Mouse (Mus musculus): ENCODE measurements around the gene Gm28047. TPM values are rescaled to one million over a fixed set of nuclear protein-coding genes. Genes with fewer than 3 reads are reported as not detected.

The Gm28047 gene
- polyA plus RNA-seq, 1 experiment from 2014 or later, result not detected

DNA sequence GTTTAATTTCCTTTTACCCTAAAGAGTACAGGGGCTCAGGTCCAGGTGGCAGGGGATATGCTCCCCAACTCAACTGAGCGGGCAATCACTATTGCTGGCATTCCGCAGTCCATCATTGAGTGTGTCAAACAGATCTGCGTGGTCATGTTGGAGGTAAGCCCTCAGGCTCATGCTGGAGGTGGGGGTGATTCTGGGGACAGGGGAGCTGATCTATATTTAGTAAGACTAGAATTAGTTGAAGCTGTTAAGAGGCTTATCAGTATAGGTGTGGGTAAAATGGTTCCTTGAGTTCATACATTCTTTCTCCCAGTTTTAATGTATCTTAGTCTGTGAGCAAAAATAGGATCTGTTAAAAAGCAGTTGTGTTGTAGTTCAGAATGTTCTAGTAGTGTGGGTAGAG is 141.7 kb downstream of the Gm28047 start:
- H3K9ac ChIP-seq, result no peak overlapping the region
- ATAC-seq (ENCODE audit: insufficient read depth), result no peak
- DNase-seq, result no peak
- no peak for TF ChIP-seq CTCF (IDR thresholded peaks at IDR 0.05; ENCODE audit: low read depth)
- WGBS, result 84% methylated on average over 3 of the region's 3 CpGs
- H3K4me2 ChIP-seq, result no peak overlapping the region
- H3K4me1 ChIP-seq (ENCODE audit: insufficient read depth), result no peaks in the 10 kb centered on the region
- no peaks in the 10 kb centered on the region for H3K9me3 ChIP-seq (ENCODE audit: low read depth, low read length)
- H3K27ac ChIP-seq (ENCODE audit: low read depth), result no peak overlapping the region
- H3K4me3 ChIP-seq (ENCODE audit: low read depth, low read length), result no peak overlapping the region
- no peaks in the 10 kb centered on the region for H3K27me3 ChIP-seq (ENCODE audit: insufficient read depth, low read length)
- peaks cover 90% of the 10 kb centered on the region for H3K36me3 ChIP-seq (ENCODE audit: insufficient read depth)

DNA sequence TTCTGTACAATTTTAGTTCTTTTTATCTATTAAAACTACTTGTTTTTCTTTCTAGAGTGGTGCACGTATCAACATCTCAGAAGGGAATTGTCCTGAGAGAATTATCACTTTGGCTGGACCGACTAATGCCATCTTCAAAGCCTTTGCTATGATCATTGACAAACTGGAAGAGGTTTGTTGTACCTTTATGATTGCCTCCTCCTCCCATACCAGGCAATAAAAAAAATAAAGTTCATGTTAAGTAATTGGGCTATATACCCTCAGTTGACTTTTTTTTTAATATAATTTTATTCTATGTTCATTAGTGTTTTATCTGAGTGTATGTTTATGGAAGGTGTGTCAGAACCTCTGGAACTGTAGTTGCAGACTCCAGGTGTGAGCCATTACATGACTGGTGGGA is 150.3 kb downstream of the Gm28047 start:
- H3K4me3 ChIP-seq (ENCODE audit: low read depth, low read length), result no peak overlapping the region
- H3K9ac ChIP-seq, result no peak overlapping the region
- TF ChIP-seq CTCF (IDR thresholded peaks at IDR 0.05; ENCODE audit: low read depth), result no peak
- DNase-seq (no peak), ATAC-seq (ENCODE audit: insufficient read depth) (no peak)
- no peak overlapping the region for H3K4me2 ChIP-seq
- no peaks in the 10 kb centered on the region for H3K27me3 ChIP-seq (ENCODE audit: insufficient read depth, low read length)
- H3K9me3 ChIP-seq (ENCODE audit: low read depth, low read length), result no peaks in the 10 kb centered on the region
- WGBS, result 93% methylated on average over 2 of the region's 2 CpGs
- H3K27ac ChIP-seq (ENCODE audit: low read depth), result no peak overlapping the region
- H3K4me1 ChIP-seq (ENCODE audit: insufficient read depth), result no peaks in the 10 kb centered on the region
- peaks cover 62% of the 10 kb centered on the region for H3K36me3 ChIP-seq (ENCODE audit: insufficient read depth)

MicroRNAs within 50 kb of the gene (microRNA counts, 519-probe panel; counts per million panel counts)
- 1,668 counts per million, percentile 13 among the panel's probes with 10 or more counts for microRNA mmu-miR-688

Small RNA genes lying within 50 kb of the gene (microRNA-seq; reads per million reads assigned to microRNA genes)
- not detected for gene Mir688 (ENCODE audit: borderline number of aligned reads)

Other genes with a start within 250 kb of the Gm28047 start
- gene Sp1, start 218.9 kb downstream of the Gm28047 start, polyA plus RNA-seq (2014; fragmentation: Nextera tagmentation; extraction: Ambion mirVana), result 15.3 and 16.1 TPM in 2 replicates
- gene Amhr2, start 179.7 kb downstream of the Gm28047 start, polyA plus RNA-seq (2014; fragmentation: Nextera tagmentation; extraction: Ambion mirVana), result 0.21 and 0.85 TPM in 2 replicates
- gene Prr13, start 166.0 kb downstream of the Gm28047 start, polyA plus RNA-seq (2014; fragmentation: Nextera tagmentation; extraction: Ambion mirVana), result 70.9 and 73.8 TPM in 2 replicates
- gene Pcbp2, start 154.5 kb downstream of the Gm28047 start, polyA plus RNA-seq (2014; fragmentation: Nextera tagmentation; extraction: Ambion mirVana), result 280 and 281 TPM in 2 replicates
- gene Gm10337, start 121.3 kb downstream of the Gm28047 start, polyA plus RNA-seq (2014; fragmentation: Nextera tagmentation; extraction: Ambion mirVana), result not detected in 2 replicates
- 13.2 and 13.9 TPM in 2 replicates for gene Map3k12, start 108.0 kb downstream of the Gm28047 start, polyA plus RNA-seq (2014; fragmentation: Nextera tagmentation; extraction: Ambion mirVana)
- 74.5 and 81.2 TPM in 2 replicates for gene Tarbp2, start 106.9 kb downstream of the Gm28047 start, polyA plus RNA-seq (2014; fragmentation: Nextera tagmentation; extraction: Ambion mirVana)
- 1.9 and 2.9 TPM in 2 replicates for gene Npff, start 100.1 kb downstream of the Gm28047 start, polyA plus RNA-seq (2014; fragmentation: Nextera tagmentation; extraction: Ambion mirVana)
- 43.5 and 44.3 TPM in 2 replicates for gene Atf7, start 397 bp upstream of the Gm28047 start, polyA plus RNA-seq (2014; fragmentation: Nextera tagmentation; extraction: Ambion mirVana)
- 94.8 and 97.4 TPM in 2 replicates for gene Atp5g2, start 47.3 kb upstream of the Gm28047 start, polyA plus RNA-seq (2014; fragmentation: Nextera tagmentation; extraction: Ambion mirVana)
- gene Calcoco1, start 97.1 kb upstream of the Gm28047 start, polyA plus RNA-seq (2014; fragmentation: Nextera tagmentation; extraction: Ambion mirVana), result 35.5 and 36.4 TPM in 2 replicates

Measured in lung, embryonic 14.5 days (tissue).